Mouse (Mus musculus) megakaryocyte, embryonic 14.5 days (primary cell): ENCODE data around the gene Wasf2. TPM values are rescaled to one million over a fixed set of nuclear protein-coding genes. Genes with fewer than 3 reads are reported as not detected.

ENCODE experiments used
- H3K27me3 ChIP-seq: replicated peaks from 2 replicates; pipeline ENCODE3; 2012; ENCODE audit warnings: inconsistent platforms
- H3K36me3 ChIP-seq: replicated peaks from 2 replicates; pipeline ENCODE3; 2012; ENCODE audit warnings: low read length, inconsistent platforms, mixed read lengths
- H3K4me1 ChIP-seq: 2 replicates; pipeline ENCODE4 v1.6.1; 2012; ENCODE audit warnings: inconsistent platforms
- H3K4me3 ChIP-seq: replicated peaks from 2 replicates; pipeline ENCODE3; 2012; ENCODE audit warnings: moderate library complexity, mild to moderate bottlenecking, inconsistent platforms
- H3K9me3 ChIP-seq: 2 replicates; pipeline ENCODE4 v1.6.1; 2012; ENCODE audit warnings: inconsistent platforms
- FLI1 ChIP-seq: IDR thresholded peaks from 2 replicates; pipeline ENCODE4 v1.6.1; 2012; ENCODE audit warnings: low read length, inconsistent platforms, mixed read lengths
- GATA1 ChIP-seq: IDR thresholded peaks from 3 replicates; pipeline ENCODE4 v1.6.1; 2012; ENCODE audit warnings: mixed read lengths, low read length, inconsistent platforms, borderline replicate concordance
- polyA plus RNA-seq: library from polyadenylated mRNA; stranded (reverse); fragments of >175 nt; gene quantifications from 2 replicates; pipeline ENCODE4 v1.2.3, GENCODE M21; 2012; ENCODE audit warnings: low replicate concordance; ENCODE audit not compliant: insufficient read depth

Wasf2 gene
- polyA plus RNA-seq, 1 experiment: 43.7 TPM

GRCm38 (mm10) chr4:133199743-133200142 is 69.4 kb downstream of the Wasf2 start:
- H3K36me3 ChIP-seq: peaks cover 66% of the 10 kb centered on the region
- H3K9me3 ChIP-seq: no peaks in the 10 kb centered on the region
- H3K4me1 ChIP-seq: peaks cover 33% of the 10 kb centered on the region
- TF ChIP-seq FLI1: no peak
- TF ChIP-seq GATA1: no peak
- no peaks in the 10 kb centered on the region for H3K27me3 ChIP-seq
- no peak overlapping the region for H3K4me3 ChIP-seq

GRCm38 (mm10) chr4:133200343-133200742 is 70.0 kb downstream of the Wasf2 start:
- Histone ChIP-seq H3K4me3 (no peak overlapping the region), H3K9me3 (no peaks in the 10 kb centered on the region), H3K27me3 (no peaks in the 10 kb centered on the region), H3K36me3 (peaks cover 60% of the 10 kb centered on the region), H3K4me1 (peaks cover 32% of the 10 kb centered on the region)
- TF ChIP-seq FLI1: no peak
- TF ChIP-seq GATA1: no peak

GRCm38 (mm10) chr4:133201006-133201771 is 70.9 kb downstream of the Wasf2 start:
- peaks cover 25% of the 10 kb centered on the region for H3K4me1 ChIP-seq
- peaks cover 52% of the 10 kb centered on the region for H3K36me3 ChIP-seq
- H3K27me3 ChIP-seq: no peaks in the 10 kb centered on the region
- TF ChIP-seq GATA1 (no peak), FLI1 (no peak)
- no peak overlapping the region for H3K4me3 ChIP-seq
- no peaks in the 10 kb centered on the region for H3K9me3 ChIP-seq

GRCm38 (mm10) chr4:133202254-133202653 is 71.9 kb downstream of the Wasf2 start:
- H3K4me1 ChIP-seq: peaks cover 22% of the 10 kb centered on the region
- H3K4me3 ChIP-seq: no peak overlapping the region
- peaks cover 41% of the 10 kb centered on the region for H3K36me3 ChIP-seq
- H3K9me3 ChIP-seq: no peaks in the 10 kb centered on the region
- no peaks in the 10 kb centered on the region for H3K27me3 ChIP-seq
- TF ChIP-seq GATA1 (no peak), FLI1 (no peak)

GRCm38 (mm10) chr4:133203591-133203990 is 73.3 kb downstream of the Wasf2 start:
- TF ChIP-seq GATA1: no peak
- no peak for TF ChIP-seq FLI1
- H3K27me3 ChIP-seq: peaks cover 11% of the 10 kb centered on the region

GRCm38 (mm10) chr4:133204379-133204778 is 74.1 kb downstream of the Wasf2 start:
- no peak for TF ChIP-seq GATA1
- no peak for TF ChIP-seq FLI1
- H3K36me3 ChIP-seq: peaks cover 20% of the 10 kb centered on the region
- no peaks in the 10 kb centered on the region for H3K9me3 ChIP-seq

More at GRCm38 (mm10) chr4:133203591-133203990, 73.3 kb downstream of the Wasf2 start:
- Histone ChIP-seq H3K9me3 (no peaks in the 10 kb centered on the region), H3K4me1 (peaks cover 22% of the 10 kb centered on the region), H3K36me3 (peaks cover 28% of the 10 kb centered on the region), H3K4me3 (no peak overlapping the region)

GRCm38 (mm10) chr4:133209366-133209765 is 79.1 kb downstream of the Wasf2 start:
- peaks cover 44% of the 10 kb centered on the region for H3K4me1 ChIP-seq
- no peaks in the 10 kb centered on the region for H3K36me3 ChIP-seq
- no peak overlapping the region for H3K4me3 ChIP-seq
- H3K9me3 ChIP-seq: no peaks in the 10 kb centered on the region
- peaks cover 63% of the 10 kb centered on the region for H3K27me3 ChIP-seq
- no peak for TF ChIP-seq GATA1

More at GRCm38 (mm10) chr4:133204379-133204778, 74.1 kb downstream of the Wasf2 start:
- Histone ChIP-seq H3K4me1 (peaks cover 28% of the 10 kb centered on the region), H3K27me3 (peaks cover 17% of the 10 kb centered on the region), H3K4me3 (no peak overlapping the region)

GRCm38 (mm10) chr4:133210023-133210787 is 79.9 kb downstream of the Wasf2 start:
- no peak for TF ChIP-seq FLI1
- TF ChIP-seq GATA1: no peak
- Histone ChIP-seq H3K4me3 (peak overlapping the region; percentile 65), H3K9me3 (no peaks in the 10 kb centered on the region), H3K36me3 (no peaks in the 10 kb centered on the region), H3K4me1 (peaks cover 44% of the 10 kb centered on the region), H3K27me3 (peaks cover 68% of the 10 kb centered on the region)

GRCm38 (mm10) chr4:133210788-133211390 is 80.6 kb downstream of the Wasf2 start:
- H3K27me3 ChIP-seq: peaks cover 74% of the 10 kb centered on the region

More at GRCm38 (mm10) chr4:133210788-133211390, 80.6 kb downstream of the Wasf2 start:
- Histone ChIP-seq H3K36me3 (no peaks in the 10 kb centered on the region), H3K4me1 (peaks cover 44% of the 10 kb centered on the region), H3K9me3 (no peaks in the 10 kb centered on the region), H3K4me3 (peak overlapping the region; percentile 48)
- TF ChIP-seq GATA1 (no peak), FLI1 (no peak)
